Mouse (Mus musculus): ENCODE data around the gene Gm11273. TPM values are rescaled to one million over a fixed set of nuclear protein-coding genes. Genes with fewer than 3 reads are reported as not detected.
A peak's percentile ranks its signal among the peaks of the same experiment; 100 is the strongest.
"Not testable (repeated sequence)": the region's sequence is repeated elsewhere in the genome, so short reads cannot be mapped to it uniquely, and the experiment has no call there.

The Gm11273 gene
- polyA plus RNA-seq, 1 experiment = 7.4 TPM

- Histone ChIP-seq H3K27ac (ENCODE audit: insufficient read depth, low read length) (no peak overlapping the region), H3K36me3 (ENCODE audit: control insufficient read depth, insufficient read depth, low read length, poor library complexity, severe bottlenecking) (no peaks in the 10 kb centered on the region), H3K9ac (ENCODE audit: low read depth, poor library complexity, severe bottlenecking) (peak overlapping the region; percentile 9), H3K9me3 (replicated peaks; ENCODE audit: control insufficient read depth, insufficient read depth, low read length, poor library complexity, severe bottlenecking) (no peaks in the 10 kb centered on the region), H3K27me3 (ENCODE audit: control insufficient read depth, insufficient read depth, low read length, poor library complexity, severe bottlenecking) (no peaks in the 10 kb centered on the region), H3K4me1 (ENCODE audit: control insufficient read depth, insufficient read depth, low read length) (no peaks in the 10 kb centered on the region), H3K4me3 (ENCODE audit: low read depth, low read length) (peak overlapping the region; percentile 89)
- TF ChIP-seq POLR2A (IDR thresholded peaks at IDR 0.05; ENCODE audit: insufficient read depth, low read length) (no peak), CTCF (IDR thresholded peaks at IDR 0.05; ENCODE audit: low read depth, low read length) (no peak), EP300 (IDR thresholded peaks at IDR 0.05; ENCODE audit: insufficient read depth, low read depth, low read length) (no peak)
Measured at GRCm38 (mm10) chr13:21506221-21506649, 5.0 kb upstream of the Gm11273 start.

DNA sequence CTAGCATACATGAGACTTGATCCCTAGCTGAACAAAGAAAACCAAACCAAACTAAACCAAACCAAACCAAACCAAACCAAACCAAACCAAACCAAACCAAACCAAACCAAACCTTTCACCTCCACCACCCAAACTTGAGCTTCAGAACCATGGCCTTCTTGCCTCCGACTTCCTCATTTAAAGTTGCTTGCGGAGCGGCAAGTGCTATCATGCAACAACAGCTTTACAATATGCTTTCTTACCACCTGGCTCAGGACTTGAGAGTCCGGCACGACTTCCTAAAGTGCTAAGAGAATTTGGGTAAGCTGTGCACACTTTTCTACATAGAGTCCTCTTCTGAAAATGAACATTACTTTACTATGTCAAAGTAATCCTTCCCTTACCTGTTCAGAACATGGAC is 1.1 kb upstream of the Gm11273 start:
- H3K27me3 ChIP-seq (ENCODE audit: control insufficient read depth, insufficient read depth, low read length, poor library complexity, severe bottlenecking) = no peaks in the 10 kb centered on the region
- H3K4me3 ChIP-seq (ENCODE audit: low read depth, low read length) = no peak overlapping the region
- H3K36me3 ChIP-seq (ENCODE audit: control insufficient read depth, insufficient read depth, low read length, poor library complexity, severe bottlenecking) = no peaks in the 10 kb centered on the region
- no peaks in the 10 kb centered on the region for H3K9me3 ChIP-seq (replicated peaks; ENCODE audit: control insufficient read depth, insufficient read depth, low read length, poor library complexity, severe bottlenecking)
- no peaks in the 10 kb centered on the region for H3K4me1 ChIP-seq (ENCODE audit: control insufficient read depth, insufficient read depth, low read length)
- H3K27ac ChIP-seq (ENCODE audit: insufficient read depth, low read length) = no peak overlapping the region
- no peak overlapping the region for H3K9ac ChIP-seq (ENCODE audit: low read depth, poor library complexity, severe bottlenecking)
- no peak for TF ChIP-seq CTCF (IDR thresholded peaks at IDR 0.05; ENCODE audit: low read depth, low read length)
- TF ChIP-seq EP300 (IDR thresholded peaks at IDR 0.05; ENCODE audit: insufficient read depth, low read depth, low read length) = no peak
- TF ChIP-seq POLR2A (IDR thresholded peaks at IDR 0.05; ENCODE audit: insufficient read depth, low read length) = no peak

GRCm38 (mm10) chr13:21495080-21495479 is 6.1 kb downstream of the Gm11273 start, which contains the start of gene AK157302:
TSS of gene AK157302 (plus strand) at chr13:21495223.
- H3K4me1 ChIP-seq (ENCODE audit: control insufficient read depth, insufficient read depth, low read length) = no peaks in the 10 kb centered on the region

GRCm38 (mm10) chr13:21492847-21493246 is 8.4 kb downstream of the Gm11273 start:
- no peak overlapping the region for H3K27ac ChIP-seq (ENCODE audit: insufficient read depth, low read length)
- H3K9ac ChIP-seq (ENCODE audit: low read depth, poor library complexity, severe bottlenecking) = no peak overlapping the region
- no peaks in the 10 kb centered on the region for H3K27me3 ChIP-seq (ENCODE audit: control insufficient read depth, insufficient read depth, low read length, poor library complexity, severe bottlenecking)
- no peak overlapping the region for H3K4me3 ChIP-seq (ENCODE audit: low read depth, low read length)
- H3K36me3 ChIP-seq (ENCODE audit: control insufficient read depth, insufficient read depth, low read length, poor library complexity, severe bottlenecking) = no peaks in the 10 kb centered on the region
- H3K4me1 ChIP-seq (ENCODE audit: control insufficient read depth, insufficient read depth, low read length) = no peaks in the 10 kb centered on the region
- no peak for TF ChIP-seq EP300 (IDR thresholded peaks at IDR 0.05; ENCODE audit: insufficient read depth, low read depth, low read length)
- TF ChIP-seq POLR2A (IDR thresholded peaks at IDR 0.05; ENCODE audit: insufficient read depth, low read length) = no peak
- no peak for TF ChIP-seq CTCF (IDR thresholded peaks at IDR 0.05; ENCODE audit: low read depth, low read length)
- peaks cover 9% of the 10 kb centered on the region for H3K9me3 ChIP-seq (replicated peaks; ENCODE audit: control insufficient read depth, insufficient read depth, low read length, poor library complexity, severe bottlenecking)

More at GRCm38 (mm10) chr13:21495080-21495479, 6.1 kb downstream of the Gm11273 start, which contains the start of gene AK157302:
- Histone ChIP-seq H3K9me3 (replicated peaks; ENCODE audit: control insufficient read depth, insufficient read depth, low read length, poor library complexity, severe bottlenecking) (no peaks in the 10 kb centered on the region), H3K9ac (ENCODE audit: low read depth, poor library complexity, severe bottlenecking) (no peak within 1 kb of the TSS), H3K4me3 (ENCODE audit: low read depth, low read length) (no peak within 1 kb of the TSS), H3K36me3 (ENCODE audit: control insufficient read depth, insufficient read depth, low read length, poor library complexity, severe bottlenecking) (no peaks in the 10 kb centered on the region), H3K27me3 (ENCODE audit: control insufficient read depth, insufficient read depth, low read length, poor library complexity, severe bottlenecking) (no peaks in the 10 kb centered on the region), H3K27ac (ENCODE audit: insufficient read depth, low read length) (no peak within 1 kb of the TSS)
- TF ChIP-seq CTCF (IDR thresholded peaks at IDR 0.05; ENCODE audit: low read depth, low read length) (no peak), POLR2A (IDR thresholded peaks at IDR 0.05; ENCODE audit: insufficient read depth, low read length) (no peak), EP300 (IDR thresholded peaks at IDR 0.05; ENCODE audit: insufficient read depth, low read depth, low read length) (no peak)

GRCm38 (mm10) chr13:21486881-21487280 is 14.3 kb downstream of the Gm11273 start:
- Histone ChIP-seq H3K36me3 (ENCODE audit: control insufficient read depth, insufficient read depth, low read length, poor library complexity, severe bottlenecking) (no peaks in the 10 kb centered on the region), H3K4me1 (ENCODE audit: control insufficient read depth, insufficient read depth, low read length) (no peaks in the 10 kb centered on the region), H3K4me3 (ENCODE audit: low read depth, low read length) (no peak overlapping the region), H3K9me3 (replicated peaks; ENCODE audit: control insufficient read depth, insufficient read depth, low read length, poor library complexity, severe bottlenecking) (peaks cover 20% of the 10 kb centered on the region), H3K9ac (ENCODE audit: low read depth, poor library complexity, severe bottlenecking) (no peak overlapping the region), H3K27ac (ENCODE audit: insufficient read depth, low read length) (no peak overlapping the region), H3K27me3 (ENCODE audit: control insufficient read depth, insufficient read depth, low read length, poor library complexity, severe bottlenecking) (no peaks in the 10 kb centered on the region)
- TF ChIP-seq EP300 (IDR thresholded peaks at IDR 0.05; ENCODE audit: insufficient read depth, low read depth, low read length) (no peak), CTCF (IDR thresholded peaks at IDR 0.05; ENCODE audit: low read depth, low read length) (no peak), POLR2A (IDR thresholded peaks at IDR 0.05; ENCODE audit: insufficient read depth, low read length) (no peak)

DNA sequence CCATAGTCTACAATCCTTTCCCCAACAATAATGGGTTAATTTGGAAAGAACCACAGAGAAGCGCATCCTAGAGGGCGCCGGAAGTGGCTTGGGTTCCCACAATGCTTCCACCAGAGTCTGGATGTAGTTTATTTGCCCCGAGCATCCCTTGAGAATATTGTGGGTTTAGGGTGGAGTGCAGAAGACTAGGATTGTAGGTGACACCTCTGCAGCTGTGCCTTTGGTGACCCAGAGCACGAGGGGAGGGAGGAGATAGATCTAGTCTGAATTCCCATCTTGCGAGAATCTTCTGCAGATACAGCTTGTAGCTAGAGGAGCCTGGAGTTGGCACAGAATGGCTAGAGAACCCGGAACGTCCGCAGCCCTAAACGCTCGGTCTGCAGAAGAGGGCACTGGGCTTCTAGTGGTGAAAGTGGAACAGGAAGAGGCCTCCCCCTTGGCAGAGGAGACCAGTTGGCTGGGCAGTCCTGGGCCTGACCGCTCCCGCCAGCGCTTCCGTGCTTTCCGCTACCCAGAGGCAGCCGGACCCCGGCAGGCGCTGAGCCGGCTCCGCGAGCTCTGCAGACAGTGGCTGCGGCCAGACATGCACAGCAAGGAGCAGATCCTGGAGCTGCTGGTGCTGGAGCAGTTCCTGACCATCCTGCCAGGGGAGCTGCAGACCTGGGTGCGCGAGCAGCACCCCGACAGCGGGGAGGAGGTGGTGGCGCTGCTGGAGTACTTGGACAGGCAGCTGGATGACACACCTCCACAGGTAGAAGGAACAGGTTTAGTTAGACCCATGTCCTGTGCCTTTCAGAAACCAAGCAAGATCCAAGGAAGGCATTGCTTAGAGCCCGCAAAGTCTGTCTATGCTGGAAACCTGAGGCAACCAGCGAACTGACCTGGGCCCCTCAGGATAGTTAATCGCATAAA is 22.2 kb downstream of the Gm11273 start, which contains the start of the genes Zkscan4 and Gm10065:
Zkscan4 (plus strand) TSS at position 149 of the 912 bp plus-strand sequence.
Gm10065 (minus strand) TSS at position 683 of the 912 bp plus-strand sequence.
- H3K27ac ChIP-seq (ENCODE audit: insufficient read depth, low read length); H3K27me3 ChIP-seq (ENCODE audit: control insufficient read depth, insufficient read depth, low read length, poor library complexity, severe bottlenecking); H3K4me1 ChIP-seq (ENCODE audit: control insufficient read depth, insufficient read depth, low read length); H3K9me3 ChIP-seq (replicated peaks; ENCODE audit: control insufficient read depth, insufficient read depth, low read length, poor library complexity, severe bottlenecking); H3K36me3 ChIP-seq (ENCODE audit: control insufficient read depth, insufficient read depth, low read length, poor library complexity, severe bottlenecking): not testable (repeated sequence)
- Histone ChIP-seq H3K4me3 (ENCODE audit: low read depth, low read length) (peak within 1 kb of the TSS; percentile 58), H3K9ac (ENCODE audit: low read depth, poor library complexity, severe bottlenecking) (peak within 1 kb of the TSS; percentile 15; the same call in 1 of the 2 replicates)

All from ES-Bruce4 (cell line).